Mouse (Mus musculus): ENCODE measurements around the gene Rpl36a-ps1.
"Not testable (repeated sequence)": the region's sequence is repeated elsewhere in the genome, so short reads cannot be mapped to it uniquely, and the experiment has no call there.

Gene Rpl36a-ps1

DNA sequence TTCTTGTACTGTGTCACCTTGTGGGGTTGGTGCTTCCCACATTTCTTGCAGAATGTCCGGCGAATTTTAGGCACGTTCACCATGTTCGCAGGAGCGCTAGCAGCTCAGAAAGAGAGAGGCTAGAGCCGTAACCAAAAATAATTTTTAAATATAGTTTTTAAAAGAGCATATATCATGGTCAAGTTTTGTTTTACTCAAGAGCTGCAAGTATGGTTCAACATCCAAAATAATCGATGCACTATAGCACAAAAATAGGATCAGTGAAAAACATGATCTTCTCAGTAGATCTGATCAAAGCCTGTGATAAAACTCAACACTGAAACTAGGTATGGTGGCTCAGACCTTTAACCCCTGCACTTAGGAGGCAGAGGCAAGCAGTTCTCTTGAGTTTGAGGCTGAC, at the start of gene Rpl36a-ps1:
Gene Rpl36a-ps1 (minus strand): TSS at position 101 of the 400 bp plus-strand sequence.
- no peak for DNase-seq

DNA sequence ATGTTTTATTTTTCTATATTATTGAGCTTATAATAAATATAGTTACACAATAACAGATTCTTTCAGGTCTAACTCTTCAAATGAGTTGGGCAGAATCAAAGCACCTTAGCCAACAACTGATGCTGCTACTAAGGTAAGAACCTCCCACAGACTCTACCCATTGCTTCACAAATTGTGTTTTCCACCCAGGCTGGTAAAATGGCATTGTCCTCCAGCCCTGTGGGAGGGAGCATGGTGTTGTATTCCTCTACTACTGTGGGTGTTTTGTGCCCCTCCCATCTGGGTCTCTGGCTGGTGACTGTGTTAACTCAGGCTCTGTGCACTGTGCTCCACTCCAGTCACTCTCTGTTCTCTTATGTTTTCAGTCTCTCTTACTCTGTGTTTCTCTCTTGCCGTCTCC, 49.4 kb upstream of the Rpl36a-ps1 start:
- DNase-seq = no peak

DNA sequence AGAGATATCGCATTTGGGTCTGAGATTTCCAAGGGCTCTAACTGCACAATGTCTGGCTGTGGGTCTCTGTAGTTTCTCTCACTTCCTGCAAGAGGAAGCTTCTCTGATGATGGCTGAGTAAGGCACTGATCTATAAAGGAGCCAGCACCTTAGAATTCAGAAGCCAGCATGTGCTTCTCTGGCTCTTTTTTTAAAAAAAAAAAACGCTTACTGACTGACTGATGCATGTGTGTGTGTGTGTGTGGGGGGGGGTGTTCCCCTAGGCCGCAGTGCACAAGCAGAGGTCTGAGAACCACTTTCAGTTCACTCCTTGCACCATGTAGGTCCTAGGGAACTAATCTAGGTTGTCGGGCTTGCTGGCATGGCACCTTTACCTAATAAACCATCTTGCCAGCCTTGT, 47.3 kb upstream of the Rpl36a-ps1 start:
- DNase-seq = peak; percentile 15

DNA sequence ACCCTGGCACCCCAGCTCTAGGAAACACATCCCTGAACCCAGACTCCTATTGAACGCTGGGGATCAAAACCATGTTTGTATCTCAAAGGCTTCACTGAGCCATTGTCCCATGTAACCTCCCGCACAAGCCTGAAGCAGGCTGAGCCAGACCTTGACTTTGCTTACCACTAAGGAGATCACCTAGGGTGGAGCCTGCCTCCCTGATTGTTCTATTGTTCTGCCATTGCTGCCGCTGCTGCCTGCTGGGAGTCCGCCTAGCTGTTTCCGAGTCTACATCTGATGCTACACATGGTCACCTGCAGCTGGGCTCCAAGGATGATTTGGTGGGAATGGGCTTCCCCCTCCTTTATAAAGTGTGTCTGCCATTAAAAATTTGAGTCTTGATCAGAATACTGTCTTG, 45.2 kb upstream of the Rpl36a-ps1 start:
- DNase-seq = not testable (repeated sequence)

DNA sequence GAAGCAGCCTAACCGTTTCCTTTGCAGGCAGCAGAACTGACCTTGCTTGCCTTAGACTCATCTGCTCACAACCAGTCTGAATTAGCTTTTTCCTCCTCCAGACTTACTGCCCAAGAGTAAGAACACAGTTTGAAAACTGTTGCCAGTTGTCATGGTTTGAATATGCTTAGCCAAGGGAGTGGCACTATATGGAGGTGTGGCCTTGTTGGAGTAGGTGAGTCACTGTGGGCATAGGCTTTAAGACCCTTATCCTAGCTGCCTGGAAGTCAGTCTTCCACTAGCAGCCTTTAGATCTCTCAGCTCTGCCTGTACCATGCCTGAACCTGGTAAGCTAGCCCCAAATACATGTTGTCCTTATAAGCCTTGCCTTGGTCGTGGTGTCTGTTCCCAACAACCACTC, 43.6 kb upstream of the Rpl36a-ps1 start:
- no peak for DNase-seq

DNA sequence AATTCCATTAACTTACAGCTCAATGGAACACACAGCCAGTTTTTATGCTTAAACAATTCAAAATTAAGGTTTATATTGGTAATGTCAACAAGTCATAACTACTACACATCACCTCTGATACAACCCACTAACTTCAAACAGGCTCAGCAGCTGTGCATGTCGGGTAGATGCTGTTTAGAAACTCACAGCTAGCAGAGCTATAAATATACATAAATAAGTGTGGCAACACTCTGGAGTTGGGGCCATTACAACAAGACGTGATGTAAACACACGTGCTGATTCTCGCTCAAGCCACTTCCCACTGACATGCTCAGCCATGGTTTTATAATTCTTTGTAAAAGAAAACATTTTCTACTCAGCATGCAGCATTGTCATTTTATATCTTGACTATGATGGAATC, 41.9 kb upstream of the Rpl36a-ps1 start:
- DNase-seq = no peak

DNA sequence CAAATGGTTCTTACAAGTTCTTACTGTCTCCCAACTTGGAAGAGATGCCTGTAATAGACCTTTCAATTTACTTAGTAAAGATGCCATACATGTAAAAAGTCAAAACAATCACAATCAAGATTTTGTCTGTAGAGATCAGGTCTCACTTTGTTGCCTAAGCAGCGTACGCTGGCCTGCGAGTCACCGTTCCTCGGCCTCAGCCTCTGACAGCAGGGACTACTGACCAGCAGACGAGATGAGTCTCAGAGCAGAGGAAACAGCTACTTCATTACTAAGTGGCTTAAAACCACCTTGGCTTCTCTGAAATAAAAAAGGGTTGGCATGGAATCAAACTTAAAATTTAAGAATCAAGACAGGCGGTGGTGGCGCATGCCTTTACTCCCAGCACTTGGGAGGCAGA, 40.7 kb upstream of the Rpl36a-ps1 start:
- not testable (repeated sequence) for DNase-seq

DNA sequence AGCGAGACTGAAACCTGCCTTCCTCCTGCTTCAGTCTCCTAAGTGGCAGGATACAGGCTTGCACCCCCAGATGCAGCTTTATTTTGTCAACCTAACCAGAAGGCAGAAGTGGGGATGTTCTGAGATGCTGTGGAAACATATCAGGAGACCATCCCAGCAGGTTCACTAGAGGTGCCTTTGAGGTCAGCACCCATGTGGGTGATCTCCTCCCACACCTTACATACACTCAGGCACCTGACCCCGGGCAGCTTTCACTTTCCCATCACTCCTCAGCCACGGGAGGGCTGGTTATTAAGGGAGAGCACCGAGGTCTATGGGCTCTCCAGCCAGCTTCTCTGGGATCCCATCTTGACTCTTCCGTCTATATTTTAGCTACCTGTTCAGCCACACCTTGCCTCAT, 38.5 kb upstream of the Rpl36a-ps1 start:
- DNase-seq = no peak

DNA sequence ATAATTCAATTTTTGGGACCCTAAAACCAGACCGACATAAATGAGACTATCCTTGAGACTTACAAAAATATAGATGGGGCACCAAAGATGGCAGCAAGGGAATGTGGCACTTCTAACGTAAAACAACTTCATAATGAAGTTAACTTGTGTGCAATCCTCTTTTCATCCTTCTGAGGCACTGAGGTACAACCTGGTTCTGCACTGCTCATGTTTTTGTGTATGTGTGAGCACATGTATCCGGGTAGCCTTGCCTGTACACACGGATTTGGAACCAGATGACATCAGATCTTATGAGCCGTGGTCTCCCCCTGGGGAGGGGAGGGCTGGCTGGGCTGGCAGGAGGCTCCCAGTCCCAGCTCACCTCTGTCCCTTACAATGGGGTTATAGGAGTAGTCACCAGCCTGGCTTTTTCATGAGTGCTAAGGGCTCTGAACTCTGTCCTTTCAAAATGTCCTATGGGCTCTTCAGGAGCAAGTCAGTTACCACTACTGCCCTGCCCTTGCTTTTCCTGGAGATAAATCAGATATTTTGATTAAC, 37.3 kb upstream of the Rpl36a-ps1 start:
- DNase-seq = no peak

DNA sequence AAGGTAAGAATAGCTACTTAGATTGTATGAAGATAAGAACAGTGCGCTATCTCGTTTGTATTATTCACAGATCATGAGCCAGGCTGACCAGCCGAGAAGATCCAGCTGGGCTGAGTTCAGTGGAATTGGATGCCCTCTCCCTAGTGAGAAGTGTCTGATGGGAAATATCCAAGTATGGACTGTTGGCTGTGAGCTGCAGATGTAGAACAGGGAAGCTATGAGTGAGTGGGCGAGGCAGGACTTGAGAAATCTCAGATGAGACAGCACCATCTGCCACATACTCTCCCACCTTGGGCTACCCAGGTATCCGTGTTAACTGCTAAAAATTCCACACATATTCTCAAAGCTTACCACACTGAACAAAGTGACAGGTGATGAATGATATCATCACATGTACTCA, 35.9 kb upstream of the Rpl36a-ps1 start:
- DNase-seq = no peak

DNA sequence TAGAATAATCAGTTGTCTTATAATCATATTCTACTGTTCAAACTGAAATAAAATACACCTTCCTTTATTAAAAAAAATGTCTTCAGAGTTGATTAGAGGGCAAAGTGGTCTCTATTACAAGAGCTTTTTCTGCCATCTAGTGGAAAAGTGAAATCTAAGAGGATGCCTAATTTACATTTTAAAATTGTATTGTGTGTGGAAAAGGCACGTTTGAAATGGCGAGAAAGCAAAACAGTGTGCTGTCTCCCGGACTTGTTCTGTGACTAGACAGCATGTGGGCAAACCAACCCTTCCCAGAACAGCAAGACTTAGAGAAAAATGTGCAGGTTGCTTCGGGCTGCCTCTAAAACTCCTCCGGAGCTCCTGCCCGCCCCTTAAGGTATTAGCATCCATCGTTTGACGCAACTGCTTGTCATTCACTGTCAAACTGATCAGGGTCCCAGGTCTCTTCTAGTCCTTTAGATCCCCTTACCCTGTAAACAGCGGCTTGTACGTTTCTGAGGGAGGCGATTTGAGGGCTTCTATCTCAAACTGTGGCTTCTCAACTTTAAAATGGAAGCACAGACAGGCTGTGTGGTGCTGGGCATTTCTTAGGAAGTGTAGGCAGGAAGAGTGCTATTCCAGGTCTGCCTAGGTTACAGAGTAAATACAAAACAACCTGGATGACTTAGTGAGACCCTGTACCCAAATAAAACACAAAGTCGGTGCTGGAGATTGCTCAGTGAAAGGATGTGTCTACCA, 28.4 kb upstream of the Rpl36a-ps1 start:
- DNase-seq = no peak

DNA sequence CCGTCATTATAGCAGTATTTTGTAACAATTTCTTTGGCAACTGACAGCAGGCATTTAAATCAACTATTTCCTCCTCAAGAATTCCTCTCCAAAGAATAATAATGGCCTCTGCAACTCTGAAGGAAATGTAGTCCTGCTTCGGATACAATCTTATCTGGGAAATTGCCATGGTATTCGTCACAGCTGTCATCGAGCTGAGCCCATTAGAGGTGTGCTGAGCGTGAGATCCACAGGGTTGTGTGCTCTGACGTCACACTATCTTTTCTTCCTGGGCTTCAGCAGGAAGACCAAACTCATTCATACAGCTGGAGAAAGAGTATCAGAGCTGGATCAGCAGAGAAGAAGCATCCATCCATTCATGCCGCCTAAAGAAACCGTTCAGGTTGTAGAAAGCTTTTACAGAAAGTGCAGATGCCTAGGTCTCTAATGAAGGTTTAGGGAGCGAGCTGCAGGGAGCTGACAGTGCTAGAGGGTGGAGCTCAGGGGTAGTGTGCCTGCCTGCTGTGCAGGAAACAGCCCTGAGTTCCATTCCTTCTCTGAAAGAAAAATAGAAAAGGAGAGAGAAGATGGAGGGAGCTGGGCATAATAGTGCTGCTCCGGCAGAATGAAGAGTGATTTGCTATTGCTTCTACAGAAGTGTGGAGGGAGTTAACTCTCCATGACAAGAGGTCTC, 25.2 kb upstream of the Rpl36a-ps1 start:
- DNase-seq = no peak

DNA sequence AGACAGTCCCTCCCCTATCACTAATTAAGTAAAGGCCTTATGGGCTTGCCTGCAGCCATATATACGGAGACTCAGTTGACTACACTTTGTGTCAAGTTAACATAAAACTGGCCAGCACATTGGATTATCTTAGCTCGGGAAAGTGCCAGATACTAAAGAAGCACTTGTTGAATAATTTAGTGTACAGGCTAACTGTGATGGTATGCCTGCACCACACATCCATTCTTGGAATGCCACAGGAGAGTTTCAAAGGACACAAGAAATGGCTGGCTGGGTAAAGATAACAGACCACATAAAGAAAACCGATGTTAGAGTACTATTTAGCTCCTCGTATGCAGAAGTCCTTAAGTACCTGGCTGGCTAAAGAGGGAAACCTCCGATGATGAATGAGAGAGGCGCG, 24.6 kb upstream of the Rpl36a-ps1 start:
- DNase-seq = no peak

DNA sequence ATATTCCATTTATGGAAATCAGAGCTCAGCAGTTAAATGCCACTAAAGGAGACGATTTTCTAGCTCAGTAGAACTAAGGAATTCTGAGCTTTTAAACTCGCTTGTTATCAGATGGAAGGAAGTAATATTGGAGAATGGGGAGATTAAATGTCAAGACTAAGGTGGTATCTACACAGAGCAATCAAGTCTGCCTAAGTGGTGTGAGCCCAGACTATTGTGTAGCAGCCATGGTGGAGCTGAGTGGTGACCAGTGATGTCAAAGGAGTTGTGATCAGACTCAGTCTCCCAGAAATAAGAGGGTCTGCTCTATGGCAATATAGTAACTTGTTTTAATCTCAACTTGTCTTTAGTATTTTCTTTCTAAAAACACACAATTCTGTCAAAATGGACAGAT, 16.8 kb upstream of the Rpl36a-ps1 start:
- DNase-seq = no peak

DNA sequence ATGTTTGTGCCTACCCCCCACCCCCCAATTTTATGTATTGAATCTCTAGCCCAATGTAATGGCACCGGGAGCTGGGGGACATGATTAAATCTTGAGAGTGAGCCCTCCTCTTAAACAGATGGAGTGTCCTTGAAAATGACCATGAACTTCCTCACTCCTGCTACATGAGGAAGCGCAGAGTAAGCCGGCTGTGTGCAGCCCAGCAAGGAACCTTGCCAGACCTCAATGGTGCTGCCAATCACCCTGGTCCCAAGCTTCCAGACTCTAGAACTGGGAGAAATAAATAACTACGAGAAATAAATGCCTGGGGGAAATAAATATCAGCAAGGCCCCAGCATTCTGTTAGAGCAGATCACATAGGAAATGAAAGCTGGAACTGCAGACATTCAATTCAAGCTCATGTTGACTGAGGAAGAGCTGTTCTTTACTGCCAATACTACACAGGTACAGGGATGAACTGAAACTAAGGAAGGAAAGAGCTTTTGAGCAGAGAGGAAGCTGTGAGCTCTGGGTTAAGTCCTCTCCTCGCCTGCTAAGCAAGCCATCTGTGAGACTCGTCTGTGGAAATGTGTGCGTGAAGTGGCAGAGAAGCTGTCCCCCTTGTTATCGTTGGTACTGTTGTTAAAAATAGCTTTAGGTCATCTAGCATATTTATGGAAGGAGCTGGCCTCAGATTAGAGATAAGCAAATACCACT, 16.3 kb upstream of the Rpl36a-ps1 start:
- DNase-seq = no peak

DNA sequence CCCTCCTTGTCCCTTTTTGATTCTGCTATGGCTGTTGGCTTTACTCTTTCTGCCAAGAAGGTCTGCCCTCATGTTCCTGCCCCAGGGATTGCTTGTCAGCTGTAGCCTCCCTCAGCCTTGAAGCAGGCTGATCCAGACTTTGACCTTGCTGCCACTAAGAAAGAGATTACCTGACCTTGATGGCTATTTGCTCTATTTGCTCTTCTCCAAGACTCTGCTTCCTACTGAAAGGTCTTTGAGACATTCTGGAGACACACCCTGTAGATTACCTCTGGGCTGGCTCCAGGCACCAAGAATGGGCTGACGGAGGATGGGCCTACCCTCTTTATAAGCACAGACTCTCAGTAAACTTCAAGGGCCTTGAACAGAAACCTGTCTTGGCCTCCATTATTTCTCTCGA, 1.6 kb downstream of the Rpl36a-ps1 start:
- no peak for DNase-seq

DNA sequence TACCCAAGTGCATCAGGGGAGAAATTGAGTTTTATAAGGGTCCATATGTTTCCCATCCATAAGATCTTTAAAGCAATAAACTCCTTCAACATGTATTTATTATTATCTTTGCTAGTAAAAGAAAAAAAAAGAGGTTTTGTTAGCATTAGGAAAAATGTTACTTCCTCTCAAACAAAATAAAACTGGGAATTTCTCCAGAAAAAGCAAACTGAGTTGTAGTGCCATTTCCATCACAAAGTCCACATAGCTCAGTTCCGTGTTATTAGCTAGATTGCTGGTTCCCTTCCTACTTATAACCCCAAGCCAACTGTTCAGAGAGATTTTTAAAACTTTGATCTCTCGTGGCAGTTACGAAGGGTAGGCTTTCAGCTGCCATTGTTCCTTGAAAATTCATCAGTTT, 3.5 kb downstream of the Rpl36a-ps1 start:
- DNase-seq = no peak

DNA sequence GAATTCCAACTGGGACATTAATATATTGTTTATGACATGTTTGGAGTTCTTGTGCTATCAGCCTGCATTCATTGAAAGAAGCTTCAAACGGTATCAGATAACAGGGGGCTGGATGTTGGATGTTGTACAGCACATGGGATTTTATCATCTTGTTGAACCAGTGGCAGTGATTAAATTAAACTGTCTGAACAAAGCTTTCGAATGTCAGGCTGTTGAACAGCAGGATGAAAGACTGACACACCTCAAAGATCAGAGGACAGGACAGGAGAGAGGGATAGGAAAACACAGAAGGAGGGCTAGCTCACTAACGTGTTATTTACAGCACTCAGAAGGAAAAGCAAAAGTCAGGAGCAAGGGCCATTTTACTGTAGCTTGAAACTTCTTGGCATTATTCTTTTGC, 4.3 kb downstream of the Rpl36a-ps1 start:
- DNase-seq = no peak

DNA sequence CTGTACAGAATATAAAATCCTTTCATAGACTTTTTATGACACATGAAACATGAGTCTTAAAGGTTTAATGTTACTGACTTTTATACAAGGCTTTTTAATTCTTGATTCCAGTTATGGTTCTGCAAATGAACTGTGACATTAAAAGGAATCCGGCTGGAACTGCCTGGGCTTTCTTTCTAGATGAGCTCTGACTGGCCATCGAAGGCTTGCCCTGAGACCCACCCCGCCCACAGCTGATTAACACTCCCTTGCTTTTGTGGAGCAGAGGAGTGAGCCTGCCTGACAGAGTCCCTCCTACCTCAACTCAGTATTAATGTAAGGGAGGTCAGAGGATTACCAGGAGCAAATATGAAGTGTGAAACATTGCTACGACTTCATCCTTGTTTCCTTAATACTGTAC, 22.2 kb downstream of the Rpl36a-ps1 start:
- no peak for DNase-seq

DNA sequence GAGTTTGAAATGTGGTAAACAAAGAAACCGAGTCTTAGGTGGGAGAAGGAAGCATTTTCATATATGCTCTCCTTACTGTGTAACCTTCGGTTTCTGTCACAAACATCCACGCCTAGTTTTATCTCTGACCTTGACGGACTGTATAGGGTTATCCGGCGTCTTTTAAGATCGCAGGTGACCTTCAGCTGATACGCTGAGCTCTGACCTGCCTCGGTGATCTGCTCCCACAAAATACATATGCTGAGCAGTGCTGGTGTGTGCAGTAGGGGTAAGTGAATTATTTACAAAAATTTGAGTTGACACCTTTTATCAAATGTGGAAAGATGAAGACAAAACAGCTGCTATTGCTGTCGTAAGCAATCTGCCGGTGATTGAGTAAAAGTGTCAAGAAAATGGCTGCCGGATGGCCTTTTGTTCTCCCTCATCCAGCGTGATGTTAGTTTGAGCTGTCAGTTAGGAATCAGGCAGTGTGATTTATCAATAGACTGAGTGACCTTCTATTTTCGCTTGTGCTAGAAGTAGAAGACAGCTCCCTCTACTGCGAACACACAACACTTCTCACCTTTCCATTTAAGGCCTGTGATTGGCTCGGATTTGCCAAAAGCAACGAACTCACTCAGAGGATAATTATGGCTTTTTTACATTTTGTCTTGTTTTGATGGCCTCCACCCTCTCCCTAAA, 35.0 kb downstream of the Rpl36a-ps1 start:
- DNase-seq = no peak

DNA sequence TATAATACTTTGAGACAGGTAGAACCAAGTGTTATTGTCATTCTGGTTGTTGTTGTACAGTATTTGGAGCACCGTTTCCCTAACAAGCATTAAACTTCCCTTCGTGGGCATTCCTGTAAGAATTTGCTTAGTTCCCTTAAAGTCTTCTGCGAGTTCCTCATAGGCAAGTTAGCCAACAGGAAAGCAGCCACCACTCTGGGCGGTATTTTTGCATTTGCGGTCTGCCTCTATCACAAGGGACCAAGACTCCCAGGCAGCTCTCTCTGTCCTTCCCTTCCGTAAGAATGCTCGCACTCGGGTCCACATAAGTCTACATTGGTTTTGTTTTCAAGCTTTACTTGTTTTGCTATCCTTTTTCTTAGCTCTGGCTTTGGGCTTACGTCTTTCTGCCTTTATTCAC, 37.3 kb downstream of the Rpl36a-ps1 start:
- DNase-seq = no peak

DNA sequence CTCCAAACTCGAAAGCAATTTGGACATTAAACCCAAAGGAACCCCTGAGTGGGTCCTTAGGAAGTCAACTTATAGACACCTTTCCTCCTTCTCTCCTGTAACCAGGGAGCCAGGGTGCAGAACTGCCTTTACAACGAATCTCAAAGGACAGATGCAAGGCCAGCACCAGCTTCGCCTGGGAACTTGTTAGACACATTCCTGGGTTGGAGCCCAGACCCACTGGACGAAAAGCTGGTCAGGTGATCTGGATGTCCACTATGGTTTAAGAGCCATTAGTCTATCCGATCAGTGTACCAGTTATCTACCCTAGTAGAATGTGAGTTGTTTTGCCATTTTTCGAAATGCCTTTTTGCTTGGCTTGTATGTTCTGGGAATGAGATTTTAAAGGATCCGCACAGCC, 41.7 kb downstream of the Rpl36a-ps1 start:
- DNase-seq = no peak

DNA sequence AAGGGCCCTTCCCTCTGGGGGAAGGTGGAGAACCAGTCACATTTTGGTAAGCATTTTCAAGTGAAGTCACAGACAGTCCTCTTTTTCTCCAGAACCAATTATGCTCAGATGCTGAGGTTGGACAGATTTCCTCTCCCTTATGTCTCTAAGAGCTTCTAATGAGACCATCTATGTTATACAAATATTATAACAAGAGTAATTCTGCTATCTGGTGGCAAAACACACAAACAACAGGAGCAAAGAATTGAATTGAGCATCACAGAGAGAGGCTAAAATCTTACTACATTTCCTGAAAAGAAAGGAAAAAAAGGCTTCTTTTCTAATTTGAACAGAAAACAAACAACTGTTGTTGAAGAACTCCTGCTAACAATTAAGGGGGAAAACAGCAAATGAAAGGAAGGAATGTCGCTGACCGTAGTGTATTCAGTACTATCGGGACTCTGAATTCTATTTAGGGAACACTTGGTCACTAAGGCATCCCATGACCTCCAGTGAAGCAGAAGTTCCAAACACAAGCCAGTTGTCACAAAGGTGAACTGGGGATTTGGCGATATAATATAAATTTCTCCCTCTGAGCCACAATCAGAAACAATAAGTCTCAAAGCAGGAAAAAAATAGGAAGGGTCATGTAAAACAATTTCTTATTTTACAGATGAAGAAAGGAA, 42.4 kb downstream of the Rpl36a-ps1 start:
- no peak for DNase-seq
